Mouse (Mus musculus) G1E-ER4 (cell line): ENCODE measurements around the gene Chpf2. TPM values are rescaled to one million over a fixed set of nuclear protein-coding genes. Genes with fewer than 3 reads are reported as not detected.

Experiments
- GATA1 ChIP-seq: IDR thresholded peaks from one replicate; pipeline ENCODE4 v1.8.0; 2012; ENCODE audit warnings: low read length, inconsistent platforms
- polyA plus RNA-seq: library from polyadenylated mRNA; stranded (reverse); fragments of >175 nt; gene quantifications from 2 replicates; pipeline ENCODE4 v1.2.3, GENCODE M21; 2012

Chpf2 gene
- polyA plus RNA-seq, 1 experiment: 36.2 TPM

- no peak for TF ChIP-seq GATA1
Measured at GRCm38 (mm10) chr5:24638131-24638530, 51.6 kb downstream of the Chpf2 start.

GRCm38 (mm10) chr5:24639081-24639480 is 52.5 kb downstream of the Chpf2 start:
- no peak for TF ChIP-seq GATA1

Other genes with a start within 250 kb of the Chpf2 start
- gene Kcnh2, start 235.1 kb upstream of the Chpf2 start, polyA plus RNA-seq: 4.0 and 4.3 TPM in 2 replicates
- gene Nos3, start 221.9 kb upstream of the Chpf2 start, polyA plus RNA-seq: 0.06 and 0.15 TPM in 2 replicates
- gene Atg9b, start 194.6 kb upstream of the Chpf2 start, polyA plus RNA-seq: 0.17 and 0.25 TPM in 2 replicates
- gene Abcb8, start 193.1 kb upstream of the Chpf2 start, polyA plus RNA-seq: 59.9 and 60.9 TPM in 2 replicates
- gene Asic3, start 173.3 kb upstream of the Chpf2 start, polyA plus RNA-seq: 0.08 TPM in 1 of 2 replicates, not detected in the other
- 14.3 and 19.4 TPM in 2 replicates for gene Cdk5, start 163.2 kb upstream of the Chpf2 start, polyA plus RNA-seq
- 22.8 and 24.1 TPM in 2 replicates for gene Slc4a2, start 162.9 kb upstream of the Chpf2 start, polyA plus RNA-seq
- 287 and 347 TPM in 2 replicates for gene Fastk, start 141.5 kb upstream of the Chpf2 start, polyA plus RNA-seq
- gene Tmub1, start 138.9 kb upstream of the Chpf2 start, polyA plus RNA-seq: 29.5 and 31.2 TPM in 2 replicates
- gene Agap3, start 134.6 kb upstream of the Chpf2 start, polyA plus RNA-seq: 321 and 334 TPM in 2 replicates
- gene Gbx1, start 59.5 kb upstream of the Chpf2 start, polyA plus RNA-seq: 0.01 TPM in 1 of 2 replicates, not detected in the other
- gene Asb10, start 45.8 kb upstream of the Chpf2 start, polyA plus RNA-seq: not detected in 2 replicates
- not detected in 2 replicates for gene 4931409K22Rik, start 29.9 kb upstream of the Chpf2 start, polyA plus RNA-seq
- gene Abcf2, start 9.3 kb upstream of the Chpf2 start, polyA plus RNA-seq: 120 and 124 TPM in 2 replicates
- gene Smarcd3, start 37.7 kb downstream of the Chpf2 start, polyA plus RNA-seq: not detected in 2 replicates
- 20.1 and 30.2 TPM in 2 replicates for gene Nub1, start 98.8 kb downstream of the Chpf2 start, polyA plus RNA-seq
- gene Wdr86, start 144.0 kb downstream of the Chpf2 start, polyA plus RNA-seq: not detected in 2 replicates
- not detected in 2 replicates for gene Crygn, start 171.3 kb downstream of the Chpf2 start, polyA plus RNA-seq